Mouse (Mus musculus) liver, embryonic 12.5 days (tissue): ENCODE data around the gene Ccn5. TPM values are rescaled to one million over a fixed set of nuclear protein-coding genes. Genes with fewer than 3 reads are reported as not detected.

Experiments
- ATAC-seq: fragments of 200-750 bp; cut with Nextera tagmentation; 2 replicates; pipeline ENCODE4 v1.8.0; 2017; ENCODE audit warnings: moderate number of reproducible peaks, mild to moderate bottlenecking, moderate library complexity
- H3K27ac ChIP-seq: fragments of 300-500 bp; sonication (generic); 2 replicates; pipeline ENCODE4 v1.5.1; 2016; ENCODE audit warnings: mild to moderate bottlenecking
- H3K27me3 ChIP-seq: fragments of 300-500 bp; sonication (generic); replicated peaks from 2 replicates; pipeline ENCODE4 v1.6.1; 2016; ENCODE audit warnings: mild to moderate bottlenecking, moderate library complexity
- H3K36me3 ChIP-seq: fragments of 300-500 bp; sonication (generic); 2 replicates; pipeline ENCODE4 v1.6.1; 2016; ENCODE audit warnings: mild to moderate bottlenecking, moderate library complexity
- H3K4me1 ChIP-seq: fragments of 300-500 bp; sonication (generic); 2 replicates; pipeline ENCODE4 v1.6.1; 2016
- H3K4me2 ChIP-seq: fragments of 300-500 bp; sonication (generic); 2 replicates; pipeline ENCODE4 v1.6.1; 2016; ENCODE audit warnings: mild to moderate bottlenecking, moderate library complexity
- H3K4me3 ChIP-seq: fragments of 300-500 bp; sonication (generic); 2 replicates; pipeline ENCODE4 v1.5.1; 2016; ENCODE audit warnings: mild to moderate bottlenecking, moderate library complexity
- H3K9ac ChIP-seq: fragments of 300-500 bp; sonication (generic); 2 replicates; pipeline ENCODE4 v1.6.1; 2016; ENCODE audit warnings: mild to moderate bottlenecking, moderate library complexity
- H3K9me3 ChIP-seq: fragments of 300-500 bp; sonication (generic); replicated peaks from 2 replicates; pipeline ENCODE4 v1.6.1; 2016; ENCODE audit warnings: mild to moderate bottlenecking, moderate library complexity
- WGBS: fragments of 180-500 bp; shearing (Covaris S2); methylation state at CpG from one replicate; pipeline ENCODE4 v1.1.7; 2016; ENCODE audit not compliant: insufficient replicate concordance; 5-methylcytosine and 5-hydroxymethylcytosine counted together
- polyA plus RNA-seq: library from polyadenylated mRNA; unstranded; fragments of >200 nt; fragmentation: Nextera tagmentation; extraction: Ambion mirVana; gene quantifications from 2 replicates; pipeline ENCODE4 v1.2.1, GENCODE M21; 2016

Ccn5 gene
- 0.14 and 0.15 TPM in 2 replicates for polyA plus RNA-seq

DNA sequence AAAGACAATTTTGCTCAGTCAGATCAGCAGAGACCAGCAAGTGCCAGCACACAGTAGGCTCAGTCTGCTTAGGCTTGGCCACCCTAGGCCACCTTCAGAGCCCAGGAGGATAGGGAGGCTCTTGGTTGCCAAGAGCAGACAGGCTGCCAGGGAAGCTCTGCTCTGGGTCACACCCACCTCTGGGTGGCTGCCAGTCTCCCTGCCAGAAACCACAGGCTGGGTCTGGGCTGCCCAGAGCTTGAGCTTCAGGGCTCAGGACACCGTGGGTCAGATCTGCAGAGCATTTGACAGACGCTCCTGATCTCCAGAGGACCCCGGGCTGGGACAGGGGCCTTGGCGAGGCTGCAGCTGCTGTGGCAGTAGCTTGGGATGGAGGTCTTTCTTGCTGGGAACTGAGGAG lies at the start of gene Ccn5:
Gene Ccn5 (plus strand): TSS at position 255 of the 400 bp plus-strand sequence.
- no peak within 1 kb of the TSS for H3K27ac ChIP-seq
- peaks cover 6% of the 10 kb centered on the region; the same call in 1 of the 2 replicates for H3K27me3 ChIP-seq
- H3K4me2 ChIP-seq, result no peak within 1 kb of the TSS
- no peaks in the 10 kb centered on the region for H3K4me1 ChIP-seq
- H3K9ac ChIP-seq, result no peak within 1 kb of the TSS
- H3K36me3 ChIP-seq, result no peaks in the 10 kb centered on the region
- no peaks in the 10 kb centered on the region for H3K9me3 ChIP-seq
- H3K4me3 ChIP-seq, result no peak within 1 kb of the TSS
- WGBS, result 46% methylated on average over 4 of the region's 4 CpGs
- no peak for ATAC-seq

DNA sequence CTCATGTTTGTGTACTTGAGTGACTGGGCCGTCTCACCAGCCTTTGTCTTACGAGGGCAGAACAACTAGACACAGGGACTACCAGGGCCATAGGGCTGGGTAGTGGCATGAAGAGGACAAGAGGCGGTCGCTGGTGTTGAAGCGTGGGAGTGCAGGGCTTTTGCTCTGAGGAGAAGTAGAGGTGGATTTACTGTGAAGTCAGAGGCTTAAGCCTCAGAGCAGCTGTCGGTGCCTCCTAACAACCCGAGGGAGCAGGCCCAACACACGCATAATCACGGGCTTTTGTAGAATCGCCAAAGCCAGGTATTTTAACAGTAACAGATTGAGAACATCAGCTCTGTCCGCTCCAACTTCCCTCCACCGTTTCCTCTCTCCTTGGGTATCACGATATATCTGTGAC lies 44.0 kb upstream of the Ccn5 start:
- Histone ChIP-seq H3K27ac (no peak overlapping the region), H3K9ac (no peak overlapping the region), H3K4me1 (no peaks in the 10 kb centered on the region), H3K27me3 (peaks cover 19% of the 10 kb centered on the region), H3K36me3 (no peaks in the 10 kb centered on the region), H3K4me3 (no peak overlapping the region), H3K9me3 (no peaks in the 10 kb centered on the region), H3K4me2 (no peak overlapping the region)
- ATAC-seq, result no peak
- 25% methylated on average over 13 of the region's 13 CpGs for WGBS

DNA sequence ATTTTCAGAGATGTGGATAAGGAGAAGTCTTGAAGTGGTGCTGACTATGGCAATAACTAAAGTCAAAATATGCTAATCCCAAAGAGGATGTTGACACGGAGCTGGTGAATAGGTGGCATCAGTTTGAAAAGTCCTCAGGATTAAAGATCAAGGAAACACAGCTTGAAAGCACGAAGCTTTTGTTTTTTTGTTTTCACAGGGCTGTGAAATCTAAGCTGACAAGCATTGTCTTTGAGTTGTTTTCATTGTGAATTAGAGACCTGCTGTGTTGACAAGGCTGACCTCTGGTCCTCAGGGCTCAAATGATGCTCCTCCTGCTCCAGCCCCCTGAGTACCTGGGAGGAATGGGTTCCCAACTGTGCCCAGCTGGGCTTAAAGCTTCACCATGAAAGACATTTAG lies 43.6 kb upstream of the Ccn5 start:
- Histone ChIP-seq H3K27me3 (peaks cover 17% of the 10 kb centered on the region), H3K4me1 (no peaks in the 10 kb centered on the region), H3K4me3 (no peak overlapping the region), H3K9ac (no peak overlapping the region), H3K27ac (no peak overlapping the region), H3K36me3 (no peaks in the 10 kb centered on the region), H3K4me2 (no peak overlapping the region), H3K9me3 (no peaks in the 10 kb centered on the region)
- WGBS, result 14% methylated on average over 2 of the region's 2 CpGs
- no peak for ATAC-seq

GRCm38 (mm10) chr2:163778896-163779295 lies 41.8 kb upstream of the Ccn5 start:
- H3K9ac ChIP-seq, result no peak overlapping the region
- no peak for ATAC-seq
- no peak overlapping the region for H3K4me2 ChIP-seq
- 75% methylated on average over 4 of the region's 4 CpGs for WGBS
- peaks cover 17% of the 10 kb centered on the region for H3K27me3 ChIP-seq
- no peaks in the 10 kb centered on the region for H3K36me3 ChIP-seq
- H3K9me3 ChIP-seq, result no peaks in the 10 kb centered on the region
- no peak overlapping the region for H3K27ac ChIP-seq
- H3K4me1 ChIP-seq, result no peaks in the 10 kb centered on the region
- no peak overlapping the region for H3K4me3 ChIP-seq

DNA sequence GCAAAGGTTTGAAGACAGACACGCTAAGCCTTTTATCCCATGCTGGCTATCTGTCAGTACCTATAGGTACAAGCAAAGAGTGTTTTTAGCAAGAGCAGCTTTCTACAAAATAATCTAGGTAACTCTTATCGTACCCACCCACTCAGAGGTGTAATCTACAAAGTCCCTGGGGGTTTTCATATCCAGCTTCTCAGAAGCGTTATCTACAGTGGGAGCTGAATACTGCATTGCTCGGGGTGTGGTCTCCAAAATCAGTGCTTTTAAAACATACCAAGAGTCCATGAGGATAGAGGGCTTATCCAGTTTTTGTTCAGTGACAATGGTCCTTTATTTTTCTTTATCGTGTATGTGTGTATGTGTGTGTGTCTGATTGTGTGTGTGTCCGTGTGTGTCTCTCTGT lies 37.3 kb upstream of the Ccn5 start:
- H3K27ac ChIP-seq, result no peak overlapping the region
- no peak overlapping the region for H3K4me3 ChIP-seq
- H3K4me1 ChIP-seq, result no peaks in the 10 kb centered on the region
- no peak overlapping the region for H3K9ac ChIP-seq
- H3K4me2 ChIP-seq, result no peak overlapping the region
- ATAC-seq, result no peak
- H3K27me3 ChIP-seq, result peaks cover 8% of the 10 kb centered on the region
- 63% methylated on average over 6 of the region's 6 CpGs for WGBS
- no peaks in the 10 kb centered on the region for H3K9me3 ChIP-seq
- no peaks in the 10 kb centered on the region for H3K36me3 ChIP-seq

DNA sequence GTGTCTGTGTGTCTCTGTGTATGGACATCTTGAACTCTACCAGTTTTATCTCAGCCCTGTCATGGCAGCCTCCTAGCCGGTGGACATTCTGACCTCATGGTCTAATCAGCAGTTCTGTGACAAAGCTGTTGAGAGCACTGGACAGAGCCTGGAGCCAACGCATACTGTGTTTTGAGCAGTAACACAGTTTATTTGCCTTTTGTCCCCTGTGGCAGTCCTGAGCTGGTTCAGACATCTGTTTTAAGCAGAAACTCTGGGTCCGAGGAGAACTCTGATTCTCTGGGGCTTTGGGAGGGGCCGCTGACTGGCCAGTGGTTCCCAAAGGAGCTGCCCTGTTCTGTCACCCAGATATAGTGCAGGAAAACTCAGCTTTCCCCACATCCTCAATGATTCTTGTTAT lies 36.8 kb upstream of the Ccn5 start:
- H3K9me3 ChIP-seq, result no peaks in the 10 kb centered on the region
- no peaks in the 10 kb centered on the region for H3K4me1 ChIP-seq
- H3K9ac ChIP-seq, result no peak overlapping the region
- no peak overlapping the region for H3K4me3 ChIP-seq
- no peak for ATAC-seq
- H3K27me3 ChIP-seq, result peaks cover 8% of the 10 kb centered on the region
- H3K4me2 ChIP-seq, result no peak overlapping the region
- 59% methylated on average over 4 of the region's 4 CpGs for WGBS
- no peak overlapping the region for H3K27ac ChIP-seq
- H3K36me3 ChIP-seq, result no peaks in the 10 kb centered on the region

- no peak for ATAC-seq
Measured at GRCm38 (mm10) chr2:163787086-163787485, 33.6 kb upstream of the Ccn5 start.

DNA sequence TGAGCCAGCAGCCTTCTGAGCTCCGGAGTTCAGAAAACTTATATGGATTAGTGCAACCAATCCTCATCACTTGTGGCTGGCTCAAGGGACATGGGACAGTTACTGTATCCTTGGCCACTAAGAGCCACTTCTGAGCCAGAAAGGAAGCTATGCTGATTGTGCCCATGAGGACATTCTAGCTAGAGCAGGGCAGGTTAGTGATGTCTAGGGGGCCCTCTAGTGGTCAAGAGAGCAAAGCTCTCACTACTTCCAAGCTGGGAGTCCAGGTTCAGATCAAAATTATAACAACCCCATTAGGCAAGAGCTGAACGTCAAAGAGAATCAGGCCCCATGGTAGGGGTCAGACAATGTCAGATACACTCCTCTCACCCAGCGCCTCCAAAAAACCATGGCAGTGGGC lies 33.0 kb upstream of the Ccn5 start:
- Histone ChIP-seq H3K4me2 (no peak overlapping the region), H3K9me3 (no peaks in the 10 kb centered on the region), H3K9ac (no peak overlapping the region), H3K4me1 (no peaks in the 10 kb centered on the region), H3K4me3 (no peak overlapping the region), H3K27ac (no peak overlapping the region), H3K36me3 (no peaks in the 10 kb centered on the region), H3K27me3 (peaks cover 8% of the 10 kb centered on the region)
- peak; percentile 64 for ATAC-seq
- WGBS, result 40% methylated on average over 3 of the region's 3 CpGs

More at GRCm38 (mm10) chr2:163787086-163787485, 33.6 kb upstream of the Ccn5 start:
- Histone ChIP-seq H3K27me3 (peaks cover 8% of the 10 kb centered on the region), H3K4me2 (no peak overlapping the region), H3K27ac (no peak overlapping the region), H3K4me3 (no peak overlapping the region), H3K36me3 (no peaks in the 10 kb centered on the region), H3K4me1 (no peaks in the 10 kb centered on the region), H3K9ac (no peak overlapping the region), H3K9me3 (no peaks in the 10 kb centered on the region)
- WGBS, result 63% methylated on average over 6 of the region's 6 CpGs

DNA sequence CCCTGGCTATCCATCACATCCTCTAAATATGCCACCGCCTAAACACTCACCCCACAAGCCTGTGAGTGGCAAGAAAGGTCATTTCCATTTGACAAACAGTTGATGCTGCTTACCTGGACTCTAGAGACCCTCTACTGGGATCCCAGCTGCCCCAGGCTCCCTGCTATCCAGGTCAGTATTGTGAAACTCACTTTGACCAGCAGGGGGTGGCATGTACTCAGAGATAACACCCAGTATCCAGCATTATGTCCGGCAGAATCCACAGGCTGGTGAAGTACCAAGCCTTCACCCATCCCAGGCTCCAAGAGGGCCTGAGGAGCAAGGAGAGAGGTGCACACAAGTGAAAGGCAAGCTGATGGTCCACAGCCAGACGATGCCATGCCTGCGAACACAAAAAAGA lies 32.2 kb upstream of the Ccn5 start:
- WGBS, result 65% methylated on average over 4 of the region's 4 CpGs
- Histone ChIP-seq H3K27ac (no peak overlapping the region), H3K36me3 (no peaks in the 10 kb centered on the region), H3K9me3 (no peaks in the 10 kb centered on the region), H3K27me3 (peaks cover 8% of the 10 kb centered on the region), H3K4me1 (no peaks in the 10 kb centered on the region), H3K4me2 (no peak overlapping the region), H3K9ac (no peak overlapping the region), H3K4me3 (no peak overlapping the region)
- no peak for ATAC-seq

DNA sequence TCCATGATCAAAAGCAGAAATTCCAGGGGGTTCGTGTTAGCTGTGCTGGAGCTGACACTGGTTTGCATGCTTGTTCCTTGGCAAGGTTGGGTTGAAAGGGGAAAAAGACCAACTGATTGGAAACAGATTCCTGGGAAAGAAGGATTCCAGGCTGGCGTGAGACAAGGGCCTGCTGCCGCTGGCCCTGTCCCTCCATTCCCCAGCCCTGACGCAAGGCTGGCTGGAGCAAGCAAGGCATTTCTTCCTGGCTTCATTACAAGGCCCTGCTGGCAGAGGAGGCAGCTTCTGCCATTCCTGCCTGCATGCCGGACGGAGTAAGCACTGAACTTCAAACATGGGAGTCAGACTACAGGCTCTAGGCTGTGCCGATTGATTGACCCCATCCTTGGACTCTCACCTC lies 22.2 kb upstream of the Ccn5 start:
- H3K4me1 ChIP-seq, result no peaks in the 10 kb centered on the region
- no peak for ATAC-seq
- H3K9me3 ChIP-seq, result peaks cover 3% of the 10 kb centered on the region; the same call in 1 of the 2 replicates
- H3K36me3 ChIP-seq, result no peaks in the 10 kb centered on the region
- no peak overlapping the region for H3K4me3 ChIP-seq
- 68% methylated on average over 7 of the region's 7 CpGs for WGBS
- H3K4me2 ChIP-seq, result no peak overlapping the region
- no peak overlapping the region for H3K27ac ChIP-seq
- H3K9ac ChIP-seq, result no peak overlapping the region
- H3K27me3 ChIP-seq, result no peaks in the 10 kb centered on the region

DNA sequence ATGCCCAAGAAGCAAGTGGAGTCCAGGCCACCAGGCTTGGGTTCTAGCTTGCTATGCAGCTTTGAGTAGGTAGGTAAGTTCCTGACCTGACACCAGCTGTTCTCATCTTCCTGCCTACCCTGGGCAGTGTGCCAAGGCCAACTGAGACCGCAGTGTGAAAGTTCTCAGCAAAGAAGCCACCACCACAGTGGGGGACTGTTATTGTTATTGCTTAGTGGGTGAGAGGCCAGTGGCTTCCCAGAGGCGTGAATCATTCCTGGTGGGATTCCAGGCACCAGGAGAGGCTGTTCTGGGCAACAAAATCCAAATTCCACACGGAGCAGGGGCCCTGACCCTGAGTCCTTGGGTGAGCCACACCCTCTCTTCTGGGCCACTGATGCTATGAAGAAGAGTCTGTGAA lies 19.8 kb upstream of the Ccn5 start:
- peaks cover 3% of the 10 kb centered on the region; the same call in 1 of the 2 replicates for H3K9me3 ChIP-seq
- peaks cover 6% of the 10 kb centered on the region; the same call in 1 of the 2 replicates for H3K4me1 ChIP-seq
- H3K27me3 ChIP-seq, result no peaks in the 10 kb centered on the region
- no peak overlapping the region for H3K27ac ChIP-seq
- no peaks in the 10 kb centered on the region for H3K36me3 ChIP-seq
- H3K4me2 ChIP-seq, result no peak overlapping the region
- H3K9ac ChIP-seq, result no peak overlapping the region
- WGBS, result 45% methylated on average over 3 of the region's 3 CpGs
- ATAC-seq, result no peak
- no peak overlapping the region for H3K4me3 ChIP-seq

GRCm38 (mm10) chr2:163801406-163801805 lies 19.3 kb upstream of the Ccn5 start:
- H3K9ac ChIP-seq, result no peak overlapping the region
- H3K27ac ChIP-seq, result no peak overlapping the region
- ATAC-seq, result no peak
- no peak overlapping the region for H3K4me3 ChIP-seq
- peaks cover 6% of the 10 kb centered on the region; the same call in 1 of the 2 replicates for H3K4me1 ChIP-seq
- H3K36me3 ChIP-seq, result no peaks in the 10 kb centered on the region
- no peak overlapping the region for H3K4me2 ChIP-seq
- H3K9me3 ChIP-seq, result no peaks in the 10 kb centered on the region
- no peaks in the 10 kb centered on the region for H3K27me3 ChIP-seq
- 73% methylated on average over 5 of the region's 5 CpGs for whole genome bisulfite sequencing

GRCm38 (mm10) chr2:163803838-163804237 lies 16.8 kb upstream of the Ccn5 start:
- Histone ChIP-seq H3K4me1 (peaks cover 6% of the 10 kb centered on the region; the same call in 1 of the 2 replicates), H3K36me3 (no peaks in the 10 kb centered on the region), H3K9me3 (no peaks in the 10 kb centered on the region), H3K27ac (no peak overlapping the region), H3K4me3 (no peak overlapping the region), H3K27me3 (no peaks in the 10 kb centered on the region), H3K4me2 (no peak overlapping the region), H3K9ac (no peak overlapping the region)
- no peak for ATAC-seq
- WGBS, result 50% methylated on average over 5 of the region's 5 CpGs
